Mouse (Mus musculus): ENCODE measurements around the gene Ascc1. TPM values are rescaled to one million over a fixed set of nuclear protein-coding genes. Genes with fewer than 3 reads are reported as not detected.
A peak's percentile ranks its signal among the peaks of the same experiment; 100 is the strongest.

The Ascc1 gene
- polyA plus RNA-seq, 1 experiment: 99.2 TPM

DNA sequence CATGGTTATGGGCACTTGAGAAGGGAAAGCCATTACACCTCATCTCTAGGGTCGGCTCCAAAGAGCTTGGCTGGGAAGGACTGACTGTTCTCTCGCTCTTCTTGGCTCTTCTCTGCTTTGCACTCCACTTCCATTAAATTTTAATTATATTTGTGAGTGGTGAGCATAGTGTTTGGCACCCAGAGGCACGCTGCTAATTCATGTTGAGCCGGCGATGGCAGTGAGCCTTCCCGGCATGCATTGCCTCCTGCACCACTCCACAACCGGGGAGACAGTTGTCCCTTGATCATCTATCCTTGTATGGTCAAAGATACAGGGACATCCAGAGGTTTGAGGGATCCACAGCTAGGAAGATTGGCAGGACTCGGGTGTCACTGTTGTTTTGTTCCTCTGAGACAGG, 107.4 kb downstream of the Ascc1 start:
- peaks cover 28% of the 10 kb centered on the region for H3K4me1 ChIP-seq (ENCODE audit: control insufficient read depth, insufficient read depth, low read length)
- no peaks in the 10 kb centered on the region; the same call in 1 of the 2 replicates for H3K36me3 ChIP-seq (ENCODE audit: control insufficient read depth, insufficient read depth, low read length)
- no peak overlapping the region for H3K4me3 ChIP-seq (ENCODE audit: control insufficient read depth, low read depth, low read length)
- peak overlapping the region; percentile 18; the same call in 1 of the 2 replicates for H3K27ac ChIP-seq (ENCODE audit: control insufficient read depth, insufficient read depth, low read depth, low read length)
- H3K27me3 ChIP-seq (ENCODE audit: control insufficient read depth, insufficient read depth, low read length): no peaks in the 10 kb centered on the region
- no peak for TF ChIP-seq POLR2A (IDR thresholded peaks at IDR 0.05; ENCODE audit: control insufficient read depth, low read depth, low read length)
- TF ChIP-seq CTCF (IDR thresholded peaks at IDR 0.05; ENCODE audit: control insufficient read depth, insufficient read depth, insufficient replicate concordance, low read depth, low read length): no peak

DNA sequence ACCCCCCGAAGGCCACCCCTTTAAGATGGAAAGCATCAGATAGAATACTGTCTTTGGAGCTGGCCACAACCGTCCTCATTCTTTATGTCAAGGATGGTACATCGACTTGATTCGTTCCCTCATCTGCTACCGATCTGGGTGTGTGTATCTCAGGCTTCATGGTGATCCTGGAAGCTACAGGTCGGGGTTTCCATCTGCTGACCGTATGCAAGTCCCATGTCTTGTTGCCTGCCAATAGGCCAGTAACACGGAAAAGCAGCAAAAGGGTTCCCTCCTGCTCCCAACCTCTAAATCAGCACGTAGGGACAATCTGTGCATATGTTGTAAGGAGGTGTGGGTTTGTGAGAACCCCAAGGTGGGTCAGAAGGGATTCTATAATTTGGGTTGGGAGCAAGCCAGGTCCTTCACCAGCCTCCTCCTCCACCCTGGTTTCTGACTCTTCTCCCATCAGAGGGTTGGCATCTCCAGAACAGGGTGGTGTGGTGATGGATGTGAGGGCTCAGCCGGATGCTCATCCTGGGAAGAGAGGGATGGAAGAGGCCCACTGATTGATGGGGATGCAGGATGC, 108.4 kb downstream of the Ascc1 start:
- TF ChIP-seq CTCF (IDR thresholded peaks at IDR 0.05; ENCODE audit: control insufficient read depth, insufficient read depth, insufficient replicate concordance, low read depth, low read length) (no peak), POLR2A (IDR thresholded peaks at IDR 0.05; ENCODE audit: control insufficient read depth, low read depth, low read length) (no peak)

DNA sequence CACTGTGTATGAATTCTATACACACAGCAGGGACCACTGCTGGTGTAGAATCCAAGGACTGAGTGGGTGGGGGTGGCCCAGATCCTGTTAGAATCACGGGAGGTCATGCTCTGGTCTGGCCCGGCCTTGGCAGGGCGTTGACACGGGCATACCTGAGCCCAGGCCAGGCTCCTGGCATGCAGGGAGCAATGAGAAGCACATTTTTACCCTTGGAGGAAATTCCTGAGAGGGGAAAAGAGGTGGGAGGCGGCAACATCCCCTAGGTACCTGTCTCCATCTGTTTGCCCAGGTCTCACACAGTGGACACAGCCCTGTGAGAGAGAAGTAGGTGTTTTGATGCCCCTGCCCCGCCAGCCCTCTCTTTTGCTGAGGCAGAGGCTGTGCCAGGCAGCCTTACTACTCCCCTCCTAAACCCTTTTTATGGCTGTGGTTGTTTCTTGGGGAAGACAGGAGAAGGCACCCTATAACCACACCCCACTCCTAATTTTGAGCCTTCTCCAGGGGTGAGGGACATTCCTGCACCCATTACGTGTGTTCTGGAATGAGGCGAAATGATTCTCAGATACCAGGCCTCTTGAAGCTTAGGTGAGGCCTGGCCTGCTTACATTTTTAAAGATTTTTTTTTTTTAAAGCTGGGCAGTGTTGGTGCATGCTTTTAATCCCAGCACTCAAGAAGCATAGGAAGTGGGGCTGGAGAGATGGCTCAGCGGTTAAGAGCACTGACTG, 111.5 kb downstream of the Ascc1 start:
- TF ChIP-seq CTCF (IDR thresholded peaks at IDR 0.05; ENCODE audit: control insufficient read depth, insufficient read depth, insufficient replicate concordance, low read depth, low read length) (no peak), POLR2A (IDR thresholded peaks at IDR 0.05; ENCODE audit: control insufficient read depth, low read depth, low read length) (no peak)
- H3K4me3 ChIP-seq (ENCODE audit: control insufficient read depth, low read depth, low read length): no peak overlapping the region
- H3K4me1 ChIP-seq (ENCODE audit: control insufficient read depth, insufficient read depth, low read length): peaks cover 29% of the 10 kb centered on the region
- H3K27me3 ChIP-seq (ENCODE audit: control insufficient read depth, insufficient read depth, low read length): no peaks in the 10 kb centered on the region
- no peaks in the 10 kb centered on the region; the same call in 1 of the 2 replicates for H3K36me3 ChIP-seq (ENCODE audit: control insufficient read depth, insufficient read depth, low read length)
- H3K27ac ChIP-seq (ENCODE audit: control insufficient read depth, insufficient read depth, low read depth, low read length): no peak overlapping the region

More for the DNA sequence above, 108.4 kb downstream of the Ascc1 start:
- Histone ChIP-seq H3K27ac (ENCODE audit: control insufficient read depth, insufficient read depth, low read depth, low read length) (no peak overlapping the region), H3K27me3 (ENCODE audit: control insufficient read depth, insufficient read depth, low read length) (no peaks in the 10 kb centered on the region), H3K4me1 (ENCODE audit: control insufficient read depth, insufficient read depth, low read length) (peaks cover 32% of the 10 kb centered on the region), H3K4me3 (ENCODE audit: control insufficient read depth, low read depth, low read length) (no peak overlapping the region), H3K36me3 (ENCODE audit: control insufficient read depth, insufficient read depth, low read length) (no peaks in the 10 kb centered on the region; the same call in 1 of the 2 replicates)

DNA sequence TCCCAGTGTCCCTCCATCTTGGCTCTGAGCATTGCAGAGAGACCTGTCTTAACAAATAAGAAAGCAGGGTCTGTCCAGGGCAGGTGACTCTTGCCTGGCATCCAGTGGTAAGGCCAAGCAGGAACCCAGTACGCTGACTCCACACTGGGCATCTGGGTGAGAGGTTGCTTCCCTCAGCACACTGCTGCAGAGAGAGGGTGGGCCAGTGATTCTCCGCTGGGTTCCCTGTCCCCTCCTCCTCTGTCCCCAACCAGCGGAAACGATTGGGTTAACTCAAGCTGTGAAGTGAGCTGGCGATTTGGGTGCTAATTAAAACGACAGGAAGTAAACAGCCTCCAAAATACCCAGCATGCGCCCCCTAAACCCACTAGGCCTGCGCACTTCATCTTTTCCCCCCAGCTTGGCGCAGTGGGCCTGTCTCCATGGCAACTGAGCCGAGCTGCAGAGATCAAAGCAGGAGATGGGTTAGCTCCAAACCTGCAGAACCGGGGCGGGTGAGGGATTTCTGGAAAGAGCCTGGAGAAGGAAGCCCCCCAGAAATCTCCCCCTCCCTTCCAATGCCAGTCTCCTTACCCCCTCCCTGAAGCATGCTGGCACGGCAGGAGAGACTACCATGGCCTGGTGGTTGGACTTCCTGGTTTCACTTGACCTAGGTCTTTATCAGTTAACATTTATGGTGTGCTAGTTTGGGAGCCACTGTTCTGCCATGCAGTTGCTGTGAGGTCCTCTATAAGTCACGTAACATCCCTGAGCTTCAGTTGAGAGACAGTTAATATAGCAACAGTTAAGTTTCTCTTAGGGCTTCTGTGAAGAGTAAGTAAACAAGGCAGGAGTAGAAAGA, 113.0 kb downstream of the Ascc1 start:
- TF ChIP-seq POLR2A (IDR thresholded peaks at IDR 0.05; ENCODE audit: control insufficient read depth, low read depth, low read length) (0 out of 2 replicates have a peak, but pooled peaks have one; percentile 37), CTCF (IDR thresholded peaks at IDR 0.05; ENCODE audit: control insufficient read depth, insufficient read depth, insufficient replicate concordance, low read depth, low read length) (no peak)
- peaks cover 29% of the 10 kb centered on the region for H3K4me1 ChIP-seq (ENCODE audit: control insufficient read depth, insufficient read depth, low read length)
- H3K36me3 ChIP-seq (ENCODE audit: control insufficient read depth, insufficient read depth, low read length): no peaks in the 10 kb centered on the region; the same call in 1 of the 2 replicates
- H3K4me3 ChIP-seq (ENCODE audit: control insufficient read depth, low read depth, low read length): peak overlapping the region; percentile 88
- H3K27ac ChIP-seq (ENCODE audit: control insufficient read depth, insufficient read depth, low read depth, low read length): peak overlapping the region; percentile 32
- H3K27me3 ChIP-seq (ENCODE audit: control insufficient read depth, insufficient read depth, low read length): no peaks in the 10 kb centered on the region

DNA sequence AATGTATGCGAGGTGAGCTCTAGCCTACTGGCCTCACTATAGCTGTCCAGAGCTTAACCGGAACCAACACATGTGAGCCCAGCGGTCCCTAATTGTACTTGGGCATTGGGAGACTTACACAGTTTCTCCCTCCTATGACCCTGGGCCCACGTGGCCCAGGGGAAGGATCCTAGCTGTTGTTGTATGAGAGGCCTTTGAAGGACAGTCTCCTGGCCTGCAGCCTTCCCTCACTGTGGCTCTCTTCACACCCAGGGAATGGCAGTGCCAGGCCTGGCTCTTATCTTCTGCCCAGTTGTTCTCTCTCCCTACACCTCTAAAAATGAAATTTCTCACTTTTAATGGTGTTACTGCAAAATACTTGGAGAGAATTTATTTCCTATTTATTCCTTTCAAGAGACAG, 114.4 kb downstream of the Ascc1 start:
- Histone ChIP-seq H3K27me3 (ENCODE audit: control insufficient read depth, insufficient read depth, low read length) (no peaks in the 10 kb centered on the region), H3K36me3 (ENCODE audit: control insufficient read depth, insufficient read depth, low read length) (no peaks in the 10 kb centered on the region; the same call in 1 of the 2 replicates), H3K4me1 (ENCODE audit: control insufficient read depth, insufficient read depth, low read length) (peaks cover 29% of the 10 kb centered on the region), H3K27ac (ENCODE audit: control insufficient read depth, insufficient read depth, low read depth, low read length) (no peak overlapping the region), H3K4me3 (ENCODE audit: control insufficient read depth, low read depth, low read length) (peak overlapping the region; percentile 16)
- no peak for TF ChIP-seq POLR2A (IDR thresholded peaks at IDR 0.05; ENCODE audit: control insufficient read depth, low read depth, low read length)
- TF ChIP-seq CTCF (IDR thresholded peaks at IDR 0.05; ENCODE audit: control insufficient read depth, insufficient read depth, insufficient replicate concordance, low read depth, low read length): no peak

DNA sequence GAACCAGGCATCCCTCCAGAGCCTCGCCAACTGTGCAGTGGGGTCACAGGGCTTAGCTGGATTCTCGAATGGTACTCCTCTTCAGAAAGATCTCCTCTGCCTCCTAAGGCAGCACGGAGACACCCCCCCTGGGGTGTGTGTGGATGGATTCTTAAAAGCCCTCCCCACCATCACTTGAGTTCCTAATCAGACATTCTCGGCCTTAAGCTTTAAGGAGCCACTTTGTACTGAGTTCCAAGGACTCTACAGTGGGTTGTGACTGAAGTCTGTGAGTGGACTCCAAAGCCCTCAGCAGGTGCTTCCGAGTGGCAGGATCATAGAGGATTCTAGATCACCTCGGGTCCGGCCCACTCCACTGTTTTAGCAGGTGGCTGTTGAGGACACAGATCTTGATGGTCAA, 115.9 kb downstream of the Ascc1 start:
- Histone ChIP-seq H3K36me3 (ENCODE audit: control insufficient read depth, insufficient read depth, low read length) (no peaks in the 10 kb centered on the region; the same call in 1 of the 2 replicates), H3K4me3 (ENCODE audit: control insufficient read depth, low read depth, low read length) (no peak overlapping the region), H3K4me1 (ENCODE audit: control insufficient read depth, insufficient read depth, low read length) (peaks cover 23% of the 10 kb centered on the region), H3K27me3 (ENCODE audit: control insufficient read depth, insufficient read depth, low read length) (no peaks in the 10 kb centered on the region), H3K27ac (ENCODE audit: control insufficient read depth, insufficient read depth, low read depth, low read length) (no peak overlapping the region)
- TF ChIP-seq CTCF (IDR thresholded peaks at IDR 0.05; ENCODE audit: control insufficient read depth, insufficient read depth, insufficient replicate concordance, low read depth, low read length): no peak

DNA sequence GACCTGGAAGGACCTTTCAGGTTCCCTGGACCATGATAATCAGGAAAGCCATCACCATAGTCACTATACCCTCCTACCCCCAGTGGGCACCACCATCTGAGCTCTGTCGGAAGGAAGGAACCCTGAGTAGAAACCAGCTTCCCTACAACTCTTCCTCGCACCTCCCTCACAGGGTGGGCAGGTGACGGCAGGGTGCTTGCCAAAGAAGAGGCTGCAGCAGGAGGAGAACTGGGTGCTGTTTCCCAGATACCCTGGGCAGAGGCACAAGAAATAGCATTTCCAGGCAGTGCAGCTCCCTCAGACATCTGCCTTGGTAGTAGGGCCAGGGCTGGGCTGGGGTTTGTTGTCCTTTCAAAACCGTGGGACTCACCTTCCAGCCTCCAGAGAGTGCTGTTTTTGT, 118.0 kb downstream of the Ascc1 start:
- no peak for TF ChIP-seq CTCF (IDR thresholded peaks at IDR 0.05; ENCODE audit: control insufficient read depth, insufficient read depth, insufficient replicate concordance, low read depth, low read length)
- TF ChIP-seq POLR2A (IDR thresholded peaks at IDR 0.05; ENCODE audit: control insufficient read depth, low read depth, low read length): no peak
- Histone ChIP-seq H3K4me1 (ENCODE audit: control insufficient read depth, insufficient read depth, low read length) (peaks cover 18% of the 10 kb centered on the region), H3K27ac (ENCODE audit: control insufficient read depth, insufficient read depth, low read depth, low read length) (no peak overlapping the region), H3K27me3 (ENCODE audit: control insufficient read depth, insufficient read depth, low read length) (no peaks in the 10 kb centered on the region), H3K4me3 (ENCODE audit: control insufficient read depth, low read depth, low read length) (no peak overlapping the region), H3K36me3 (ENCODE audit: control insufficient read depth, insufficient read depth, low read length) (no peaks in the 10 kb centered on the region; the same call in 1 of the 2 replicates)

All from testis, adult 2 months (tissue).